Mouse (Mus musculus): Measurements from ENCODE around the gene Snx12. TPM values are rescaled to one million over a fixed set of nuclear protein-coding genes. Genes with fewer than 3 reads are reported as not detected.

Gene Snx12
- total and polyA plus RNA-seq, 2 experiments, result 9.0 to 9.1 TPM

DNA sequence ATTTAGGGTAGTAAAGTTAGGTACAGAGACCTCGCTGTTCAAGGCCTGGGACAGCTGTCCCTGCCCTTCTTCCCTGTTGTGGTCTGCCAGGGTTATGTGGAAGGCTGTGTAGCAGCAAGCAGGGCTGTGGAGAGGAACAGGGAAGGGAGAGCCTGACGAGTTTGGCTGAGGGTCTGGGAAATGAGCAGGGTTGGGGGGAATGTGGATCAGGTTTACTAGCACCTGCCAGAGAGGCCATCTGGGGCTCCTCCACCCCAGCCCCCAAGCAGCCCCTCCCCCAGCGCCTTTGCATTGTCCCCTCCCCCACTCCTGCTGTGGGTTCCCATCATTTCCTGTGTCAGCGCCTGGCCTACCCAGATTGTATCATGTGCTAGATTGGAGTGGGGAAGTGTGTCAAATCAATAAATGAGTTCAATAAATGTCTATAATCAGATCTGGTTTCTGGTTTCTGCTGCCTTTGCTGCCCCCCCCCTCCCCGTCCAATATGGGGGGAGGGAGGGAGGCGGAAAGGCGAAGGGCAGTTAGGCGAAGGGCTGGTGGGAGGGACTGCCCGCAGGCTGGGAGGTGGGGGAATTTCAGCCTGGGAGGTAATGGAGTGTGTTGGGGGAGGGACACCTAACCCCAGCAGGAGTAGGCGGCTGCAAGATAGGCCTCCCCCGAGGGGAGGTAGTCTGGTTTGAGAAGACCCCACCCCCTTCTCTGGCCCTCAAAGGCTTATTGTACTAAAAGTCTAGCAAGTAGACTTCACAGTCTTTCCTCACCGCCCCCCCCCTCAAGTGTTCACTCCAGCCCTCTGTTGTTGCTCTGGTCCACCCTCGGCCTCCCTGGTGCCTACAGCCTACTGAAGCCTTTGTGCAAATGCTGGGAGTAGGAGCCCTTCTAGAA is 38.3 kb upstream of the Snx12 start:
- H3K79me2 ChIP-seq (ENCODE audit: control insufficient read depth, insufficient read depth, low read length), result no peaks in the 10 kb centered on the region
- TF ChIP-seq CTCF (IDR thresholded peaks at IDR 0.05; ENCODE audit: low read depth, low read length), result no peak
- no peak for TF ChIP-seq POLR2A (IDR thresholded peaks at IDR 0.05; ENCODE audit: extremely low read depth, insufficient read depth, low read length)
- DNase-seq (ENCODE audit: extremely low read depth, low read depth, low spot score), result no peak
- no peaks in the 10 kb centered on the region for H3K27me3 ChIP-seq (ENCODE audit: control insufficient read depth, insufficient read depth, low read length)
- H3K36me3 ChIP-seq (ENCODE audit: control insufficient read depth, insufficient read depth, low read length), result no peaks in the 10 kb centered on the region
- H3K4me3 ChIP-seq (ENCODE audit: insufficient read depth, low read depth, low read length), result no peak overlapping the region
- no peaks in the 10 kb centered on the region; the same call in 1 of the 2 replicates for H3K4me1 ChIP-seq (ENCODE audit: control insufficient read depth, insufficient read depth, low read length)
- H3K9ac ChIP-seq (ENCODE audit: low read depth, low read length), result no peak overlapping the region
- H3K27ac ChIP-seq (replicated peaks; ENCODE audit: insufficient read depth, low read depth, low read length), result no peak overlapping the region
- 61% methylated on average over 10 of the region's 13 CpGs for WGBS

DNA sequence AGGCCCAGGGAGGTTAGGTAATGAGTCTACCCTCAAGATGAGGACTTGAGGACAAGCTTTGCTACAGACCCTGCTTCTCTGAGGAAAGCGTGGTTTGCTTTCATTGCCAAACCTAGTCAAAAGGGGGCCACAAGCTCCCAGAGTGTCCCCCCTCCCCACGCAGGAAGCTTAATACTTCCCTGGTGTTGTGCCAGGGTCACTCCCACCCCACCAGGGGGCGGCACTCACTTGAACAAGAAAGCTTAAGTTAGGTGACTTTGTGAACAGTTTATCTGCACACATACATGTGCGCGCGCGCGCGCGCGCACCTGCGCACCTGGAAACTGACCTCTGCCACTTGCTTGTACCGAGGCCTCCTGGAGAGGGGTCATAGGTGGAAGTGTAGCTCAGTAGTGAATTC is 34.2 kb upstream of the Snx12 start:
- no peaks in the 10 kb centered on the region for H3K4me1 ChIP-seq (ENCODE audit: control insufficient read depth, insufficient read depth, low read length)
- H3K27ac ChIP-seq (replicated peaks; ENCODE audit: insufficient read depth, low read depth, low read length), result no peak overlapping the region
- H3K9ac ChIP-seq (ENCODE audit: low read depth, low read length), result no peak overlapping the region
- 0 out of 2 replicates have a peak, but pooled peaks have one; percentile 22 for TF ChIP-seq CTCF (IDR thresholded peaks at IDR 0.05; ENCODE audit: low read depth, low read length)
- TF ChIP-seq POLR2A (IDR thresholded peaks at IDR 0.05; ENCODE audit: extremely low read depth, insufficient read depth, low read length), result no peak
- no peaks in the 10 kb centered on the region for H3K27me3 ChIP-seq (ENCODE audit: control insufficient read depth, insufficient read depth, low read length)
- DNase-seq (ENCODE audit: extremely low read depth, low read depth, low spot score), result no peak
- WGBS, result 95% methylated on average over 13 of the region's 13 CpGs
- no peaks in the 10 kb centered on the region for H3K36me3 ChIP-seq (ENCODE audit: control insufficient read depth, insufficient read depth, low read length)
- no peaks in the 10 kb centered on the region for H3K79me2 ChIP-seq (ENCODE audit: control insufficient read depth, insufficient read depth, low read length)
- H3K4me3 ChIP-seq (ENCODE audit: insufficient read depth, low read depth, low read length), result no peak overlapping the region

DNA sequence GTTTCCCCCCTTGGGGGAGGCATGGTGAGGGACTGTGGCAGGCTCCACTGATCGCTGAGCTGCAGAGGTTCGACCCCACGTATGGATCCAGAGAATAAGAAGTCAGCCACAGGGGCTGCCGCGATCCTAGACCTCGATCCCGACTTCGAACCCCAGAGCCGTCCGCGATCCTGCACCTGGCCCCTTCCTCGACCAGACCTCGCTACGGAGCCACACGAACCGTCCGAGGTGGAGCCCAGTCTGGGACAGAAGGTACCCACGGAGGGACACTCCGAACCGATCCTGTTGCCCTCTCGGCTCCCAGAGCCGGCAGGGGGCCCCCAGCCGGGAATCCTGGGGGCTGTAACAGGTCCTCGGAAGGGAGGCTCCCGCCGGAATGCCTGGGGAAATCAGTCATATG is 32.4 kb upstream of the Snx12 start:
- Histone ChIP-seq H3K27ac (replicated peaks; ENCODE audit: insufficient read depth, low read depth, low read length) (no peak overlapping the region), H3K4me1 (ENCODE audit: control insufficient read depth, insufficient read depth, low read length) (no peaks in the 10 kb centered on the region), H3K27me3 (ENCODE audit: control insufficient read depth, insufficient read depth, low read length) (no peaks in the 10 kb centered on the region), H3K36me3 (ENCODE audit: control insufficient read depth, insufficient read depth, low read length) (no peaks in the 10 kb centered on the region), H3K9ac (ENCODE audit: low read depth, low read length) (peak overlapping the region; percentile 43), H3K4me3 (ENCODE audit: insufficient read depth, low read depth, low read length) (peak overlapping the region; percentile 65), H3K79me2 (ENCODE audit: control insufficient read depth, insufficient read depth, low read length) (no peaks in the 10 kb centered on the region)
- TF ChIP-seq CTCF (IDR thresholded peaks at IDR 0.05; ENCODE audit: low read depth, low read length) (no peak), POLR2A (IDR thresholded peaks at IDR 0.05; ENCODE audit: extremely low read depth, insufficient read depth, low read length) (no peak)
- WGBS, result under 1% methylated on average over 26 of the region's 26 CpGs
- no peak for DNase-seq (ENCODE audit: extremely low read depth, low read depth, low spot score)

- no peaks in the 10 kb centered on the region for H3K79me2 ChIP-seq (ENCODE audit: control insufficient read depth, insufficient read depth, low read length)
- H3K36me3 ChIP-seq (ENCODE audit: control insufficient read depth, insufficient read depth, low read length), result no peaks in the 10 kb centered on the region
- H3K27me3 ChIP-seq (ENCODE audit: control insufficient read depth, insufficient read depth, low read length), result no peaks in the 10 kb centered on the region
- DNase-seq (ENCODE audit: extremely low read depth, low read depth, low spot score), result peak; percentile 90
- H3K4me3 ChIP-seq (ENCODE audit: insufficient read depth, low read depth, low read length), result peak within 1 kb of the TSS; percentile 65
- no peak within 1 kb of the TSS for H3K27ac ChIP-seq (replicated peaks; ENCODE audit: insufficient read depth, low read depth, low read length)
- TF ChIP-seq POLR2A (IDR thresholded peaks at IDR 0.05; ENCODE audit: extremely low read depth, insufficient read depth, low read length), result no peak
- TF ChIP-seq CTCF (IDR thresholded peaks at IDR 0.05; ENCODE audit: low read depth, low read length), result no peak
- no peaks in the 10 kb centered on the region for H3K4me1 ChIP-seq (ENCODE audit: control insufficient read depth, insufficient read depth, low read length)
- under 1% methylated on average over 45 of the region's 47 CpGs for WGBS
- H3K9ac ChIP-seq (ENCODE audit: low read depth, low read length), result peak within 1 kb of the TSS; percentile 43
These were observed 31.8 kb upstream of the Snx12 start, which contains the start of gene Foxo4 for GRCm38 (mm10) chrX:101253952-101254729. Gene Foxo4, plus strand, starts transcription at chrX:101254528.

GRCm38 (mm10) chrX:101245011-101245410 is 22.6 kb upstream of the Snx12 start:
- 58% methylated on average over 1 of the region's 1 CpGs for WGBS
- Histone ChIP-seq H3K36me3 (ENCODE audit: control insufficient read depth, insufficient read depth, low read length) (no peaks in the 10 kb centered on the region), H3K79me2 (ENCODE audit: control insufficient read depth, insufficient read depth, low read length) (no peaks in the 10 kb centered on the region), H3K27ac (replicated peaks; ENCODE audit: insufficient read depth, low read depth, low read length) (no peak overlapping the region), H3K9ac (ENCODE audit: low read depth, low read length) (no peak overlapping the region), H3K4me3 (ENCODE audit: insufficient read depth, low read depth, low read length) (no peak overlapping the region), H3K4me1 (ENCODE audit: control insufficient read depth, insufficient read depth, low read length) (no peaks in the 10 kb centered on the region), H3K27me3 (ENCODE audit: control insufficient read depth, insufficient read depth, low read length) (no peaks in the 10 kb centered on the region)
- no peak for DNase-seq (ENCODE audit: extremely low read depth, low read depth, low spot score)
- TF ChIP-seq CTCF (IDR thresholded peaks at IDR 0.05; ENCODE audit: low read depth, low read length), result no peak
- no peak for TF ChIP-seq POLR2A (IDR thresholded peaks at IDR 0.05; ENCODE audit: extremely low read depth, insufficient read depth, low read length)
